Comparison of ENCODE assay signal across 8 mouse cellular contexts in the genomic region with DNA sequence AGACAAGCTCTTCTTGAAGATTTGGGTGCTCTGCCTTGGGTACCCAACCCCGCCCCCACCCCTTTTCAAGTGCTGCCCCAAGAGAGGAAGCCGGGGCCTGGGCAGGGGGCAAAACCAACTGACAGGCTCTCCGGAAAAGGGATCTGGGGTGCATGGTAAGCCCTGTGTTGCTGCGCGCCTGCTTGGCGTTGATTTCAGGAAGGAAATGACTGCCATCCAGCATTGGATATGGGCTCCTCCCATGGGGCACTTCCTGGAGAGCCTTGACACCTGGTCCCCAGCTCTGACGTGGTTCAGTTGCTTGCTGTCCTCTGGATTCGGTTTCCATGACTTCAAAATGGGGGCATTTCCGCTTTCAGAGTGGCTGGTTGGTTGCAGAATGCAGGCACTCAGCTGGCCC. TPM values are rescaled to one million over a fixed set of nuclear protein-coding genes. Genes with fewer than 3 reads are reported as not detected.
DNase-seq lines count a peak whose midpoint lies in the region; ATAC-seq lines count a peak whose summit lies in the region.

No protein-coding gene starts in this region.

- WGBS in kidney, embryonic 14.5 days: 34% methylated on average over 9 of the region's 9 CpGs
- WGBS in liver, embryonic 12.5 days (ENCODE audit: insufficient replicate concordance): 18% methylated on average over 9 of the region's 9 CpGs

- H3K36me3 ChIP-seq in kidney, embryonic 14.5 days (ENCODE audit: control insufficient read depth, insufficient read depth, low read length): no peaks in the 10 kb centered on the region
- no peaks in the 10 kb centered on the region for H3K36me3 ChIP-seq in liver, embryonic 12.5 days
- H3K36me3 ChIP-seq in splenic B cell, adult 2 months (ENCODE audit: control insufficient read depth, insufficient read depth, low read length, poor library complexity, severe bottlenecking): no peaks in the 10 kb centered on the region

- H3K9ac ChIP-seq in kidney, embryonic 14.5 days (ENCODE audit: low read depth, low read length): no peak overlapping the region
- H3K9ac ChIP-seq in liver, embryonic 12.5 days: 0 out of 2 replicates have a peak overlapping the region, but pooled peaks have one; percentile 17

- H3K9me3 ChIP-seq in kidney, embryonic 14.5 days (ENCODE audit: control insufficient read depth, low read length): no peaks in the 10 kb centered on the region
- H3K9me3 ChIP-seq in liver, embryonic 12.5 days (replicated peaks): no peaks in the 10 kb centered on the region

- no peaks in the 10 kb centered on the region for H3K27me3 ChIP-seq in kidney, embryonic 14.5 days (ENCODE audit: control insufficient read depth, insufficient read depth, low read length)
- no peaks in the 10 kb centered on the region for H3K27me3 ChIP-seq in liver, embryonic 12.5 days (replicated peaks)
- H3K27me3 ChIP-seq in splenic B cell, adult 2 months (ENCODE audit: control insufficient read depth, insufficient read depth, low read length, poor library complexity, severe bottlenecking): no peaks in the 10 kb centered on the region; the same call in 1 of the 2 replicates

- DNase-seq in kidney, postnatal 10 days: no peak
- peak; percentile 27 for DNase-seq in splenic B cell, adult 2 months (ENCODE audit: low read depth, low spot score)
- DNase-seq in right cerebral cortex, postnatal 25 days: no peak
- DNase-seq in urinary bladder, postnatal 4 days (ENCODE audit: low spot score in 2 of 2): no peak
- no peak for DNase-seq in natural killer cell, adult 2 months (ENCODE audit: low spot score in 2 of 2)

- H3K4me1 ChIP-seq in kidney, embryonic 14.5 days (ENCODE audit: control insufficient read depth, insufficient read depth, low read length): peaks cover 4% of the 10 kb centered on the region
- H3K4me1 ChIP-seq in liver, embryonic 12.5 days: 0 out of 2 replicates have a peak, but pooled peaks cover 8% of the 10 kb centered on the region

- H3K4me3 ChIP-seq in kidney, embryonic 14.5 days (ENCODE audit: low read length): no peak overlapping the region; the same call in 1 of the 2 replicates
- no peak overlapping the region for H3K4me3 ChIP-seq in liver, embryonic 12.5 days

- H3K27ac ChIP-seq in kidney, embryonic 14.5 days (ENCODE audit: low read depth, low read length): peak overlapping the region; percentile 17; the same call in 1 of the 2 replicates
- H3K27ac ChIP-seq in liver, embryonic 12.5 days: no peak overlapping the region

- H3K4me2 ChIP-seq in kidney, embryonic 14.5 days (replicated peaks; ENCODE audit: low read depth, low read length): peak overlapping the region; percentile 24; the same call in 1 of the 2 replicates
- H3K4me2 ChIP-seq in liver, embryonic 12.5 days: peak overlapping the region; percentile 46

- peak; percentile 69 for ATAC-seq in kidney, embryonic 14.5 days (ENCODE audit: low FRiP score, low TSS enrichment)
- ATAC-seq in granulocyte monocyte progenitor cell, adult 5-6 weeks (replicated peaks; ENCODE audit: poor library complexity, severe bottlenecking): peak; percentile 98
- ATAC-seq in liver, embryonic 12.5 days: no peak

RNA-seq across cellular contexts. Expression of gene Fzd9, which starts 13.5 kb away (rescaled TPM):
- polyA plus RNA-seq in kidney, embryonic 14.5 days (2014; fragmentation: Nextera tagmentation; extraction: Ambion mirVana): 0.54 and 1.1 TPM in 2 replicates
- not detected in 2 replicates for total RNA-seq in granulocyte monocyte progenitor cell, adult 5-6 weeks (2014; fragmentation: Nextera tagmentation)
- 0.31 TPM in 1 of 2 replicates, not detected in the other for total RNA-seq in granulocyte monocyte progenitor cell, adult 5-6 weeks (2017)
- 0.58 and 0.74 TPM in 2 replicates for polyA plus RNA-seq in liver, embryonic 12.5 days (2016; fragmentation: Nextera tagmentation; extraction: Ambion mirVana)
